Mouse (Mus musculus): ENCODE data around the gene Tas2r131. TPM values are rescaled to one million over a fixed set of nuclear protein-coding genes. Genes with fewer than 3 reads are reported as not detected.
"Not testable (repeated sequence)": the region's sequence is repeated elsewhere in the genome, so short reads cannot be mapped to it uniquely, and the experiment has no call there.

Tas2r131 gene
- polyA plus RNA-seq (2012; rRNA removed) = not detected in 2 replicates

GRCm38 (mm10) chr6:132957819-132958218 lies at the start of gene Tas2r131:
TSS of gene Tas2r131 (minus strand) at chr6:132957919.
- DNase-seq (ENCODE audit: low spot score) = no peak

GRCm38 (mm10) chr6:132980865-132981264 lies 23.1 kb upstream of the Tas2r131 start, which contains the start of gene Tas2r109:
TSS of gene Tas2r109 (minus strand) at chr6:132980965.
- DNase-seq (ENCODE audit: low spot score) = no peak

GRCm38 (mm10) chr6:132950802-132951201 lies 6.9 kb downstream of the Tas2r131 start, which contains the start of gene Tas2r129:
TSS of gene Tas2r129 (plus strand) at chr6:132951102.
- DNase-seq (ENCODE audit: low spot score) = no peak

- not testable (repeated sequence) for DNase-seq (ENCODE audit: low spot score)
Observed at GRCm38 (mm10) chr6:132941376-132941775, 16.3 kb downstream of the Tas2r131 start.

GRCm38 (mm10) chr6:132909351-132909750 lies 48.4 kb downstream of the Tas2r131 start, which contains the start of gene Tas2r125:
TSS of gene Tas2r125 (plus strand) at chr6:132909651.
- no peak for DNase-seq (ENCODE audit: low spot score)

Other genes with a start within 250 kb of the Tas2r131 start
- gene Tas2r122, start 246.0 kb downstream of the Tas2r131 start, polyA plus RNA-seq (2012; rRNA removed) = not detected in 2 replicates
- not detected in 2 replicates for gene Tas2r115, start 219.9 kb downstream of the Tas2r131 start, polyA plus RNA-seq (2012; rRNA removed)
- gene Tas2r124, start 203.2 kb downstream of the Tas2r131 start, polyA plus RNA-seq (2012; rRNA removed) = not detected in 2 replicates
- gene Tas2r102, start 195.8 kb downstream of the Tas2r131 start, polyA plus RNA-seq (2012; rRNA removed) = not detected in 2 replicates
- not detected in 2 replicates for gene Tas2r136, start 179.8 kb downstream of the Tas2r131 start, polyA plus RNA-seq (2012; rRNA removed)
- gene Tas2r117, start 155.1 kb downstream of the Tas2r131 start, polyA plus RNA-seq (2012; rRNA removed) = not detected in 2 replicates
- not detected in 2 replicates for gene Tas2r123, start 110.8 kb downstream of the Tas2r131 start, polyA plus RNA-seq (2012; rRNA removed)
- gene Tas2r116, start 102.5 kb downstream of the Tas2r131 start, polyA plus RNA-seq (2012; rRNA removed) = not detected in 2 replicates
- gene Tas2r110, start 89.9 kb downstream of the Tas2r131 start, polyA plus RNA-seq (2012; rRNA removed) = not detected in 2 replicates
- not detected in 2 replicates for gene Tas2r113, start 64.9 kb downstream of the Tas2r131 start, polyA plus RNA-seq (2012; rRNA removed)
- not detected in 2 replicates for gene Tas2r125, start 48.3 kb downstream of the Tas2r131 start, polyA plus RNA-seq (2012; rRNA removed)
- gene Tas2r129, start 6.8 kb downstream of the Tas2r131 start, polyA plus RNA-seq (2012; rRNA removed) = not detected in 2 replicates
- not detected in 2 replicates for gene Tas2r109, start 23.0 kb upstream of the Tas2r131 start, polyA plus RNA-seq (2012; rRNA removed)
- gene Tas2r103, start 79.2 kb upstream of the Tas2r131 start, polyA plus RNA-seq (2012; rRNA removed) = not detected in 2 replicates
- not detected in 2 replicates for gene Tas2r140, start 97.9 kb upstream of the Tas2r131 start, polyA plus RNA-seq (2012; rRNA removed)
- gene Smim10l1, start 147.0 kb upstream of the Tas2r131 start, polyA plus RNA-seq (2012; rRNA removed) = 42.1 and 44.6 TPM in 2 replicates